Mouse (Mus musculus) brown adipose tissue, adult 24 weeks (tissue): ENCODE data around the gene Samm50. TPM values are rescaled to one million over a fixed set of nuclear protein-coding genes. Genes with fewer than 3 reads are reported as not detected.

Experiments used
- H3K27ac ChIP-seq: fragments of 200-500 bp; replicated peaks from 2 replicates; pipeline ENCODE4 v1.5.1; 2012; ENCODE audit warnings: low read depth, mild to moderate bottlenecking, low read length
- H3K4me1 ChIP-seq: fragments of 200-500 bp; 2 replicates; pipeline ENCODE4 v1.6.1; 2012; ENCODE audit warnings: low read length, mixed read lengths; ENCODE audit not compliant: control insufficient read depth, insufficient read depth, insufficient read length
- H3K4me3 ChIP-seq: fragments of 200-500 bp; 2 replicates; pipeline ENCODE4 v1.5.1; 2012; ENCODE audit warnings: low read depth, mild to moderate bottlenecking, low read length, moderate library complexity; ENCODE audit not compliant: insufficient read depth
- polyA plus RNA-seq: library from polyadenylated mRNA; stranded (reverse); fragments of >200 nt; gene quantifications from 2 replicates; pipeline ENCODE4 v1.2.4, GENCODE M21; 2012; ENCODE audit not compliant: missing spikeins, insufficient read depth, insufficient read length

Gene Samm50
- polyA plus RNA-seq, 1 experiment = 177 TPM

DNA sequence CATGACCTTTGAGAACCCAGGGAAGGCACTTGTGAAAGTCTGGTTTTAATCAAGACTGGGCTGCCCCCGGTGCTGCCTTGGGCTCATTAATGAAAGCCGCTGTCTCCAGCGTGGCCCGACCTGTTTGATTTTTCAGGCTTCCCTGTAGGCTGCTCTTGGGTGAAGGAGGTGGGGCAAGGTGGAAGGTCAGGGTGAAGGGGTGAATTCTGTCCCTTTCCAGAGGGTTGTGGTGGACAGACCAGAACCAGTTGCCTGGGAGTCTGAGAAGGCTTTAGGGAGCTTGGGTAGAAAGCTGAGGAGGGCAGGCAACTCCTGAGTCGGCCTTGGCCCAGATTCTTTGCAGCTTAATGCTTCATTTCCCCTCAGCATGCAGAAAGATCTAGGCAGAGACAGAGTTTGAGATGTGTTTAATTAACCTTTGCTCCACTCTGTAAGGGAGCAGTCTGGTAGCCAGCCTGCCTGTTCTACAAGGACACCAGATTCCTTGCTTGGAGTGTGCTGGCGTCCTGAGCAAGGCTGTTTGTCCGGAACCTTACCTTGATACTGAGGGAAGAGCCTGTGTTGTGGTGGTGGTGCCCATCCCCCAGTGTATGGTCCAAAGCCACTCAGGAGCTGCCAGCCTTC lies 24.5 kb downstream of the Samm50 start:
- no peak overlapping the region for H3K27ac ChIP-seq

DNA sequence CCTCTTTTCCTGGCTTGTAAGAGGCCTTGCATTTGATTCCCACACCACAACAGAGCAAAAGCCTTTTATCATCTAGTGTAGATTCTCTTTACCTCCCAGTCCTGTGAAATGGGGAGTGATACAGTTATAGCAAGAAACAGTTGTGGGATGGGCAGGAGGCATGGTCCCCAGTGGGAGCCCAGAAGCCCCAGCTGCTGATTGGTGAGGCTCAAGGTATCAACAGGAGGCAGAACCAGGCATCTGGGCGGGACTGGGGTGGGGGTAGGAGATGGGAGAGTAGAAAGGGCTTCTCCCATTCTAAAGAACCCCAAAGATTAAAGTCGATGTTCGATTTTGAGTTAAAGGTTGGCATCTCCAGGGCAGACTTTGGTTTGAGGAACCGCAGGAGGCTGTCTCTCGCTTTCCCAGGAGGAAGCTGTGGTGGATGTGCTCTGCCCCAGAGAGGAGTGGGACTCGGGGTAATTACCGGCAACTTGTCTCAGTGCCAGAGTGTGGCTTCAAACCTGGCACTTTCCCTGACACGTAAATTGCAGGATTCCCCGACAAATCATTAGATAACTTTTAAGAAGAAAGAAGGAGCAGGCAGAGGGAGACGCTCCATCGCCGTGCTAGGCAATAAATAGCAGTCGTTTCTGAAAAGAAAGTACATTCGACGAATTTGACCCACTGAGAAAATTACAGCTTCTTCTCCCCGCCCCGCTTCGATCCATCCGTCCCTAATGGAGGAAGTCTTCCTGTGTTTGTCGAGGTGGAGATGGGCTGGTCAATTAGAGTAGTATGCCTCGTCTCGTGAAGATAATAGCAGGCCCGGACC lies 26.1 kb downstream of the Samm50 start:
- peak overlapping the region; percentile 67; the same call in 1 of the 2 replicates for H3K27ac ChIP-seq
- H3K4me3 ChIP-seq = no peak overlapping the region
- peaks cover 8% of the 10 kb centered on the region for H3K4me1 ChIP-seq

More for the DNA sequence above, 24.5 kb downstream of the Samm50 start:
- H3K4me3 ChIP-seq = no peak overlapping the region
- peaks cover 8% of the 10 kb centered on the region for H3K4me1 ChIP-seq

DNA sequence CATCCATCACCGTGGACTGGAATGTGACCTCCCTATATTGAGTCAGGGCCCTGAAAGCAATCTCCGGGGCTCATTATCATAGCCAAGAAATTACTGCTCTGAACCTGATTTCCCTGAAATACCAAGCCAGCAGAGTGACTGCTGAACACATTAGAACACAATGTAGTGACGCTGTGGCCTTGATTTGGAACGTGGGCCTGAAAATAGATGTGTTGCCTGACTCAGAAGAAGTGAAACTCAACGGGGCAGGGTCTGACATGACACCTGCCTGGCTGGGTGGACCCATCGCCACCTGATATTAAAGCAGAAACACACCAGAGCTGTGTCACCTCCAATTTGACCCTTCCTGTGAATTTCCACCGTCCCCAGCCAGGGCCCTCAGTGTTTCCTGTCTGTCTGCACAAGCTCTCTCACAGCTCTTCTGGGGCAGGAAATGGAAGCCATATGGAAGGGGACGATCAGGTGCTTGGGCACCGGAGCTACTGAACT lies 26.8 kb downstream of the Samm50 start:
- Histone ChIP-seq H3K4me3 (no peak overlapping the region), H3K4me1 (peaks cover 8% of the 10 kb centered on the region), H3K27ac (peak overlapping the region; percentile 67)

DNA sequence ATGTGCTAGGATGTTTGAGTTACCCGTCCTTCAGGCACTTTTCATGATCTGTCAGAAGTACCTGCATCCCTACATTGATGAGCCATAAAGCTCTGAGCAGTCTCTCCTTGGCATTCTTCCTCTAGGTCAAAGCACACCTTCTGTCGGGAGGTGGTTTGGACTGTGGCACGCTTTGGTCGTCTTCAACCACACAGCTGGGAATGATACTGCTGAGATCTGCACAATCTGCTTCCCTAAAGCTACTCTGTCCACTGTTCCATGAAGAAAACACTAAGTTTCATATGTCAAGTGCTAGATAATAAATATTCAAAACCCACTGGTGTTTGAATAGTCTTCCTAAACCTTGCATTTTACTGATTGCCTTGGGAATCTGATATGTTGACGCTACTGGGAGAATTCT lies 29.5 kb downstream of the Samm50 start:
- peaks cover 6% of the 10 kb centered on the region for H3K4me1 ChIP-seq
- no peak overlapping the region for H3K27ac ChIP-seq
- H3K4me3 ChIP-seq = no peak overlapping the region

DNA sequence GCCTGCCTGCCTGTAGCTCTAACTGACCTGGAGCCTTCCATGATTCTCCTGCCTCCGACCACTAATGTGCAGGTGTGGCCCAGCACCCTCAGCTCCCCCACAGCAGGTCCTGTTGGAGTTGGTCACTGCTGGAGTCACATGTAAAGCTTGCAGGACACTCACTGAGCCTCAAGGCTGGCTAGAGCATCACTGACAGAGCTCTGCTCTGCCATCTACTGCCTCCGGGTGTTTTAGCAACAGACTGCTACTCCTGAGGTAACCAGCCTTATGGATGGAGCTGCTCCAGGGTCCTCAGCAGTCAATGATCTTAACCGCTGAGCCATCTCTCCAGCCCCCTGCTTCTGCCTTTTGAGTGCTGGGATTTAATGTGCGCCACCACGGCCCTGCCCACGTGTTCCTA lies 31.4 kb downstream of the Samm50 start:
- Histone ChIP-seq H3K4me3 (no peak overlapping the region), H3K4me1 (no peaks in the 10 kb centered on the region), H3K27ac (no peak overlapping the region)

DNA sequence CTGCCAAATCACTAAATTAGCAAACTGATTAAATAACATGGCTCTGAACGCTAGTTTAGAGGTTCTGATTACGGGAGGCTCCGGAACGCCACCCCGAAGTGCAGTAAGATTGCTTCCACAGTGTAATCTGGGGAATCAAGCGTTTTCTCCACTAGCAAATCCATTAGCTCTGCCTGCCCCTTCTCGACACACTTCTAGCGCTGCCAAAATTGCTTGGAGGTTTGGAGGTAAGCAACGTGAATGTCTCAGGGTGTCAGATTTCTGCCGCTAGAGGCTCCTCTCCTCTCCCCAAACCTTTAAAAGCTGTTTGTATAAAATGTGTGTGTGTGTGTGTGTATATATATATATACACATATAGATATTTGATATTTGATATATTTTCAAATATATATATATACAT lies 32.7 kb downstream of the Samm50 start:
- no peak overlapping the region for H3K4me3 ChIP-seq
- H3K27ac ChIP-seq = no peak overlapping the region
- no peaks in the 10 kb centered on the region for H3K4me1 ChIP-seq

DNA sequence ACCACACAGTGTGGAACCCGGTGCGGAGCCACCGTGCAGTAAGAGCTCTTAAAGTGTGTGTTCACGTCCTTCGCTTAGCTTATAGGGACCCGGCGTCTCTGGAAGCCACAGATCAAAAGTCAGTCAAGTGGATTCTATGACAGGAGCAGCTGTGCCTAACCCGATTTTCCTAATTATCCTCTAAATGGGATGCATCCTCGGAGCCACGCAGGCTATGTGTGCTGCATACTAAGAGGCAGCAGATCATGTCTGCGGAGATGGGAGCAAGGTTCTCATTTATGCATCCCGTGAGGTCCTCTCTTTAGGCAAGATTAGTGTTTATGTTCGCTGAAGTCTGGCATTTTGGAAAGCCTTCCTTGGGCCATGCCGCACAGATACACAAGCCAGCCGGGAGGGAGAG lies 34.9 kb downstream of the Samm50 start:
- H3K4me3 ChIP-seq = no peak overlapping the region
- no peak overlapping the region for H3K27ac ChIP-seq
- H3K4me1 ChIP-seq = no peaks in the 10 kb centered on the region

DNA sequence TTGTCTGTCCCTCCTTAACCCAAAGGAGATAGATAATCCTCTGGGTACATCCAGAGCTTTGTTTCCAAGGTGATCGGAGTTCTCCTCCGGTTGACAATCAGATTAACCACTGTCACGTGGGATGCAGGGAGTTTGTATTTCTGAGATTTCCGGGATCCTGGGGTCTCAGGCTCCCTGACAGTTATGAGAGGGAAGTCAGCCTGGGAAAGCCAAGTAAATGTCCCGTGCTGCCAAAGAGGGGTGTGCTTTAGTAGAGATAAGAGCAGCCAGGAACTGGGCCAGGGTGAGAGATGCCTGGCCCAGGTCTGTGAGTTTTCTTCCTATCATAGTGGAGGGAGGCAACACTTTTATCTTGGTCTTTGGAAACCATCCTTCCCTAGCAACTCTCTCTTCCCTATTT lies 38.6 kb downstream of the Samm50 start:
- peak overlapping the region; percentile 27; the same call in 1 of the 2 replicates for H3K27ac ChIP-seq
- peaks cover 9% of the 10 kb centered on the region for H3K4me1 ChIP-seq
- H3K4me3 ChIP-seq = no peak overlapping the region

DNA sequence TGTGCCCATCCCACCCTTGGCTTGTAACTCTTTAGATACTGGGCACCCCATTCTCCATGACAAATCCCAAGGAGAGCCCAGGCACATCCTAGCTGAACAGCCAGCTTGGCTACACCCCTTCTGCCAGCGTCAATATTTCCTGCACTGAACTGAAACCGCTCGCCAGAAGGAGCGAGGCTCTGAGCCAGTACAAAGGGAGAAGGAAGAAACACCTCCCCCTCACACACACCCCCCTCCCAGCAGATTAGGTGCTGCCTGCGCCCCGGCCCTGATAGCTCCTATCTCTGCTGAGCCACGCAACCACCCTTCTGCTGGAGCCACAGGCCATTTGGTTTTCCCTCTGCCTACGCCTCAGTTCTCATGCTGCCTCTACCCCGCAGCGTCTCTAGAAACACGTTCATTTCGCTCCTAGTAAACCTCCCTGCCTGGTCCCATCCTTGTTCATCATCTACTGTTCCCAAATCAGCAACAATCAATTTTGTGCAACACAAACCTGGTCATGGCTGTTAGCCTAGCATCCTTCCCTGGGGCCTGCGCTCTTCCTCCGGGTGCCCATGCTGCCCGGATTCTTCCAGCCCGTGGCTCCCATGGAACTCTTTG lies 39.2 kb downstream of the Samm50 start:
- Histone ChIP-seq H3K4me3 (peak overlapping the region; percentile 65), H3K4me1 (peaks cover 14% of the 10 kb centered on the region), H3K27ac (peak overlapping the region; percentile 62)

DNA sequence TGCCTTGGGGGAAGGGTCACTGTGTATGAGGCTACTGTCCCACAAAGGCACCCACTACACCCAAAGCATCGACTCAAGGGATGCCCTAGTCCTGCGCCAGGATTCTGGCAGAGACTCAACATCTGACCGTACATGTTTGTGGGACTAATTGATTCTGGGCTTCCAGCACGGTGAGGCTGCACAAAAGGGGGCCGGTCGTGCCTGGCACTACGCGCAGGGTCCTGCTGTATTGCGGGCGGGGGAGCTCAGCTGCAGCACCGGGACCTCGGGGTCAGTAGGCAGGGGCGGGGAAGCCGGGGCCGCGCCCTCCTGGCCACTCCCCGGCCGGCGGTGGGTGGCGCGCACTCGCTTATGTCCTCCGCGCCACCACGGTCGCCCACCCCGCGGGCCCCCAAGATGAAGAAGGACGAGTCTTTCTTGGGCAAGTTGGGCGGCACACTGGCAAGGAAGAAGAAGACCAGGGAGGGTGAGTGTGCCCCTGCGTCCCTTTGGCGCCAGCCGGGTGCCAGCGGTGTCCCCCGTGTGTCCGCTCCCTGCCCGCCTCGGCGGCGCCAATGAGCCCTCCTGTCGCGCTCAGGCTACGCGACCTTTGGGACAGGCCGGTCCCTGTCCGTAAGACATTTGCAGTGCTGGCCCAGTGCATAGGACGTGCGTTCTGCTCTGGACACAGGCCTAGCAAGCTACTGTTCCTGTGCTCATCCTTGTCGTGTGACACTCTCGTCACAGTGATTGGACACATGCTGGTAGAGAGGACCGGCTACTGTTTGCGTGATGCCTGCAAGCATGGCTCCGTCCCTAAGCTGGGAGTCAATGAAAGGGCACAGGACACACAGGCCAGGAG lies 39.9 kb downstream of the Samm50 start, which contains the start of gene Parvb:
Parvb (plus strand) TSS at position 323 of the 841 bp plus-strand sequence.
- peak within 1 kb of the TSS; percentile 65 for H3K4me3 ChIP-seq
- peak within 1 kb of the TSS; percentile 85 for H3K27ac ChIP-seq
- peaks cover 18% of the 10 kb centered on the region for H3K4me1 ChIP-seq

DNA sequence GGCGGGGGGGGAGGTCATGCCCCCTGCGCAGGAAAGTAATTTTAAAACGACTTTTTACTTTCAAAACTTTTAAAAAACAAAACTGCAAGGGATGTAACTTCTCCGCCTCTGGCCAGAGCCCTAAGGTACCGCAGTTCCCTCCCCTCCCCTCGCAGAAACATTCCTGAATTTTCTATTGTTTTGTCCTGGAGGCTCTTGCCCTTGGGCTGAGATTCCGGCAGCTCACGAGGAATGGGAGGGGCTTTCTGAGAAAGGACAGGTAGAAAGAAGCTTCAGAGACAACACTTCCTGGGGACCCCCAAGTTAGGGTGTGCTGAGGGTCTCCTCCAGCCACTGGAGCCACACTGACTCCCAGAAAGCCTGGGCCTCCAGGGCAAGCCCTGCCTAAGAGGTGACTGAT lies 40.6 kb downstream of the Samm50 start:
- H3K4me1 ChIP-seq = peaks cover 18% of the 10 kb centered on the region
- H3K4me3 ChIP-seq = peak overlapping the region; percentile 65
- H3K27ac ChIP-seq = peak overlapping the region; percentile 85

DNA sequence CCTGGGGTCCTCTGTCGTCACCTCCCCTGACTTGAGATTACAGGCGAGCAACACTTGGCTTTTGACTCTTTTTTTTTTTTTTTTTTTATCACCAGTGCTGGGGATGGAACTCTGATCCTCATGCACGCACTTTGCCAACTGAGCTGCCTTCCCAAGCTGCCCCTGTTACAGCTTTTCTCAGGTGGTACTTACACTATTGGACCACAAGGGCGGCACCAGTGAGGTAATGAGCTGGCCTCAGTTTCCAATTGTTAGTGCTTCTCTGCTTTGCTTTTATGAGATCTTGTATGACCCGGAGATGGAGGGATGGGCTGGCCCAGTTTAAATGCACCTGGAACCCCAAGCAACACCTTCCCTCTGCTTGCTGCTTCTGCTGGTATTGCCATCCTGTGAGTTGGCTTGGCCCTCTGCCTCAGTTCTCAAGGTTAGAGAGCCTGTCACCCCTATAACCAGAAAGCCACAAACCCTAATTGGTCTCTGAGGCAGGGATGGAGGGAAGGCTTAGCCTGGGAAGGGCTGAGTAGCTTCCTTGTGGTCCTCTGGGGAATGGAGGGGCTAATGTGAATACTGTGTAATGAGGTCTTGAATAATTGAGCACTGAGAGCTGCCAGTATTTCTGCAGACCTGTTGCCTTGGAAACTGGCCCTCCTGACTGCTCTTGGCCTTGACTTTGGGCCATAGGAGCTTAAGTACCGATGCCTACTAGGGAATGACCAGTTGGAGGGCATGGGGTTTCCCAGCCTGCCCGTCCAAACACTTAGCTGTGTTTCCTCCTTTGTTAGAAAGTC lies 42.9 kb downstream of the Samm50 start:
- no peak overlapping the region for H3K4me3 ChIP-seq
- peaks cover 21% of the 10 kb centered on the region for H3K4me1 ChIP-seq
- H3K27ac ChIP-seq = peak overlapping the region; percentile 93

DNA sequence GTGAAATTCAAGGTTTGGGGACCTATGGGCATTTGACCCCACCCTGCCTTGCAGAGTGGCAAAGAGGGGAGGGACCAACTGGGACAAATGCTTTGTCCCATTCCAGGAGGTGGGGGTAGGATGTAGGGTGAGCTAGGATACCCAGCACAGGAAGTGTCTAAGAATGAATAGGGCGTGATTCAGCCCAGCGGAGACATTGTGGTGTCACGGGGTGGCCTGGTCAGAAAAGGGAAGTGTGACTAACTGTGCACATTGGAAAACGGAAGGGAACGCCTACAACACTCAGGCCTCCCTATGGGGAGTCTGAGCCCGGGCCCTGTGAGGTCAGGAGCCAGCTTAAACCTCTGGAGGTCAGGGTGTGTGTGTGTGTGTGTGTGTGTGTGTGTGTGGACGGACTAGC lies 43.6 kb downstream of the Samm50 start:
- H3K4me1 ChIP-seq = peaks cover 21% of the 10 kb centered on the region
- peak overlapping the region; percentile 93 for H3K27ac ChIP-seq

DNA sequence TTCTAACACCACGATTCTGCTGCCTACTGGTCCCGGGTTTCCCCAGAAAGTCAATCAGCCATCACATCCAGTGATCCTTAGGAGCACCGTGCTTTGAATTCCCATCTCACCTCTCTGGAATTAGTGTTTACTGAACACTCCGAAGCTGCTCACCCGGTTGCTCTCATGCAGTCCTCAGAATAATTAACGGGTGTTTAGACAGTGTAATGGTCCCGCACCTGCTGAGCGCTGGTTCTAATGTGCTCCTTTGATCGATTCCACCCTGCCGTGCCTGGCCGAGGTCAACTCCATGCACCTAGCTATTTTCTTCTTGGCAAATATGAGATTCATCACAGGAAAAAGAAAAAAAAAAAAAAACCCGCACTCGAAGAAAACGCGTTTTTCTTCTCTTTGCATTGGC lies 46.5 kb downstream of the Samm50 start:
- H3K4me3 ChIP-seq = no peak overlapping the region
- no peak overlapping the region for H3K27ac ChIP-seq
- peaks cover 17% of the 10 kb centered on the region for H3K4me1 ChIP-seq

More for the DNA sequence above, 43.6 kb downstream of the Samm50 start:
- no peak overlapping the region for H3K4me3 ChIP-seq
